In genomic region chr6:23314945-23315344, GRCm38 (mm10) we compare ENCODE assay signal across 26 mouse cellular contexts.
A peak's percentile ranks its signal among the peaks of the same experiment; 100 is the strongest.
DNase-seq lines count a peak whose midpoint lies in the region; ATAC-seq and TF ChIP-seq lines count a peak whose summit lies in the region.
"Had no signal": no experiment of that assay in that cellular context is flagged by ENCODE, and none has a peak within 500 bp of the region (broad histone marks: within the 10 kb centered on the region; RNA-seq: fewer than 3 reads in every experiment).

No protein-coding gene starts in this region.

- peak overlapping the region; percentile 76 for H3K27ac ChIP-seq in forebrain, embryonic 10.5 days
- H3K27ac ChIP-seq in forebrain, embryonic 16.5 days (ENCODE audit: low read length) = no peak overlapping the region
- 0 out of 2 replicates have a peak overlapping the region, but pooled peaks have one; percentile 46 for H3K27ac ChIP-seq in forebrain, embryonic 12.5 days
- no peak overlapping the region for H3K27ac ChIP-seq in forebrain, postnatal 0 days (ENCODE audit: low read depth, low read length)
- H3K27ac ChIP-seq: embryonic facial prominence, embryonic 13.5 days; embryonic facial prominence, embryonic 15.5 days; gastrocnemius, adult 2 months had no signal

- no peak for TF ChIP-seq POLR2A in brain, embryonic 14.5 days (IDR thresholded peaks at IDR 0.05; ENCODE audit: borderline replicate concordance, extremely low read depth, insufficient read depth, insufficient read length, poor library complexity, severe bottlenecking)

- TF ChIP-seq CTCF in forebrain, postnatal 0 days (IDR thresholded peaks at IDR 0.05; ENCODE audit: low read depth) = no peak
- TF ChIP-seq CTCF in brain, embryonic 14.5 days (IDR thresholded peaks at IDR 0.05; ENCODE audit: borderline replicate concordance, extremely low read depth, insufficient read depth, insufficient read length) = no peak

- 51% methylated on average over 8 of the region's 8 CpGs for WGBS in forebrain, embryonic 10.5 days
- WGBS in forebrain, embryonic 16.5 days = 18% methylated on average over 8 of the region's 8 CpGs
- 29% methylated on average over 8 of the region's 8 CpGs for WGBS in forebrain, embryonic 12.5 days
- WGBS in forebrain, postnatal 0 days = 27% methylated on average over 8 of the region's 8 CpGs

- ATAC-seq in forebrain, embryonic 16.5 days = no peak
- ATAC-seq in forebrain, embryonic 12.5 days (ENCODE audit: low FRiP score) = peak; percentile 51; the same call in 1 of the 2 replicates
- ATAC-seq in forebrain, postnatal 0 days = no peak
- ATAC-seq: activated CD4-positive, CD25-positive, alpha-beta regulatory T cell, adult 4 months; CD4-positive, CD25-positive, alpha-beta regulatory T cell, adult 4 months; Patski had no signal

- H3K9ac ChIP-seq in forebrain, embryonic 16.5 days (replicated peaks; ENCODE audit: low read depth, low read length) = no peak overlapping the region
- no peak overlapping the region for H3K9ac ChIP-seq in forebrain, embryonic 12.5 days
- H3K9ac ChIP-seq in forebrain, postnatal 0 days = no peak overlapping the region
- H3K9ac ChIP-seq: embryonic facial prominence, embryonic 13.5 days; embryonic facial prominence, embryonic 15.5 days had no signal

- peaks cover 24% of the 10 kb centered on the region for H3K27me3 ChIP-seq in forebrain, embryonic 10.5 days (ENCODE audit: poor library complexity, severe bottlenecking)
- H3K27me3 ChIP-seq in forebrain, embryonic 16.5 days (replicated peaks; ENCODE audit: control insufficient read depth, insufficient read depth, low read length) = no peaks in the 10 kb centered on the region
- peaks cover 19% of the 10 kb centered on the region for H3K27me3 ChIP-seq in forebrain, embryonic 12.5 days
- no peaks in the 10 kb centered on the region for H3K27me3 ChIP-seq in forebrain, postnatal 0 days (ENCODE audit: insufficient read depth, low read length)
- H3K27me3 ChIP-seq: CH12.LX; embryonic facial prominence, embryonic 13.5 days; embryonic facial prominence, embryonic 15.5 days had no signal

- peak; percentile 9 for DNase-seq in embryo, embryonic 10 days (ENCODE audit: low spot score)
- no peak for DNase-seq in embryo, embryonic 10.5 days (ENCODE audit: low spot score)
- DNase-seq in forebrain, embryonic 10.5 days (ENCODE audit: extremely low spot score, low spot score) = peak; percentile 36
- no peak for DNase-seq in forebrain, postnatal 0 days
- peak; percentile 38 for DNase-seq in brain, embryonic 14.5 days (ENCODE audit: low read depth)
- DNase-seq: adrenal gland, adult 8-10 months; adrenal gland, postnatal 14 days; adrenal gland, postnatal 36 days; B cell, adult 2 months; cerebellum, adult 11 months; cerebellum, adult 18-20 months; cerebellum, adult 8-10 months; cerebellum, adult 9-11 months; cerebellum, postnatal 14 days; cerebellum, postnatal 36 days; gastrocnemius, adult 2 months had no signal

- no peaks in the 10 kb centered on the region for H3K9me3 ChIP-seq in forebrain, embryonic 10.5 days
- no peaks in the 10 kb centered on the region for H3K9me3 ChIP-seq in forebrain, embryonic 16.5 days (ENCODE audit: control insufficient read depth, low read length)
- H3K9me3 ChIP-seq in forebrain, embryonic 12.5 days = no peaks in the 10 kb centered on the region
- H3K9me3 ChIP-seq in forebrain, postnatal 0 days (ENCODE audit: low read length) = no peaks in the 10 kb centered on the region
- H3K9me3 ChIP-seq: embryonic facial prominence, embryonic 13.5 days; embryonic facial prominence, embryonic 15.5 days; G1E had no signal

- no peak overlapping the region for H3K4me3 ChIP-seq in forebrain, embryonic 10.5 days
- no peak overlapping the region for H3K4me3 ChIP-seq in forebrain, embryonic 16.5 days (replicated peaks; ENCODE audit: low read length)
- H3K4me3 ChIP-seq in forebrain, embryonic 12.5 days (replicated peaks) = no peak overlapping the region
- H3K4me3 ChIP-seq in forebrain, postnatal 0 days (ENCODE audit: low read depth, low read length) = no peak overlapping the region
- H3K4me3 ChIP-seq: embryonic facial prominence, embryonic 13.5 days; embryonic facial prominence, embryonic 15.5 days; erythroblast, embryonic 14.5 days; gastrocnemius, adult 2 months had no signal

- no peaks in the 10 kb centered on the region for H3K36me3 ChIP-seq in forebrain, embryonic 10.5 days (replicated peaks)
- no peaks in the 10 kb centered on the region for H3K36me3 ChIP-seq in forebrain, embryonic 16.5 days (ENCODE audit: control insufficient read depth, insufficient read depth)
- no peaks in the 10 kb centered on the region for H3K36me3 ChIP-seq in forebrain, embryonic 12.5 days (replicated peaks)
- no peaks in the 10 kb centered on the region for H3K36me3 ChIP-seq in forebrain, postnatal 0 days (ENCODE audit: insufficient read depth)
- H3K36me3 ChIP-seq: embryonic facial prominence, embryonic 13.5 days; embryonic facial prominence, embryonic 15.5 days; G1E had no signal

- H3K4me1 ChIP-seq in forebrain, embryonic 10.5 days = peaks cover 31% of the 10 kb centered on the region
- H3K4me1 ChIP-seq in forebrain, embryonic 16.5 days (replicated peaks; ENCODE audit: control insufficient read depth, insufficient read depth, low read length) = 0 out of 2 replicates have a peak, but pooled peaks cover 2% of the 10 kb centered on the region
- peaks cover 15% of the 10 kb centered on the region; the same call in 1 of the 2 replicates for H3K4me1 ChIP-seq in forebrain, embryonic 12.5 days
- no peaks in the 10 kb centered on the region for H3K4me1 ChIP-seq in forebrain, postnatal 0 days (ENCODE audit: insufficient read depth)
- H3K4me1 ChIP-seq: embryonic facial prominence, embryonic 13.5 days; embryonic facial prominence, embryonic 15.5 days had no signal

- no peak overlapping the region for H3K4me2 ChIP-seq in forebrain, embryonic 16.5 days (ENCODE audit: low read length)
- peak overlapping the region; percentile 34 for H3K4me2 ChIP-seq in forebrain, embryonic 12.5 days
- no peak overlapping the region for H3K4me2 ChIP-seq in forebrain, postnatal 0 days (ENCODE audit: low read depth)
- H3K4me2 ChIP-seq: embryonic facial prominence, embryonic 13.5 days; embryonic facial prominence, embryonic 15.5 days had no signal

Comparison
In these comparisons a context has a peak if more than half of its experiments do, and no peak if none do; other contexts are left out.
1. DNase-seq: peak in embryo, embryonic 10 days (single experiment), forebrain, embryonic 10.5 days (single experiment) and brain, embryonic 14.5 days (single experiment); none in embryo, embryonic 10.5 days (single experiment) and forebrain, postnatal 0 days (single experiment).
2. H3K27ac ChIP-seq: peak in forebrain, embryonic 10.5 days (single experiment) and forebrain, embryonic 12.5 days (single experiment); none in forebrain, embryonic 16.5 days (single experiment) and forebrain, postnatal 0 days (single experiment).